Mouse (Mus musculus) layer of hippocampus, postnatal 25 days (tissue): ENCODE results near the gene Prcd. TPM values are rescaled to one million over a fixed set of nuclear protein-coding genes. Genes with fewer than 3 reads are reported as not detected.

Experiments used
- DNase-seq, 2 experiments: peaks; one replicate each; pipeline ENCODE4 v3.0.0; 2022; ENCODE audit warnings: mixed read lengths in 2 of 2, low spot score in 1 of 2; ENCODE audit errors: extremely low spot score in 1 of 2
- total RNA-seq, 2 experiments: library from RNA; stranded (reverse); gene quantifications; 2 replicates each; pipeline ENCODE4 v1.2.3; 2021

Prcd gene
- total RNA-seq, 2 experiments from 2014 or later: 6.4 to 7.0 TPM

- no peak for DNase-seq
These were observed 29.3 kb downstream of the Prcd start for GRCm38 (mm10) chr11:116682501-116683144.

GRCm38 (mm10) chr11:116683777-116684176 is 30.4 kb downstream of the Prcd start:
- DNase-seq: no peak

- DNase-seq: no peak
These were observed 32.4 kb downstream of the Prcd start for GRCm38 (mm10) chr11:116685729-116686128.

GRCm38 (mm10) chr11:116687897-116688296 is 34.6 kb downstream of the Prcd start:
- DNase-seq: no peak

- no peak for DNase-seq
These were observed 36.3 kb downstream of the Prcd start for GRCm38 (mm10) chr11:116689622-116690021.

- no peak for DNase-seq
These were observed 37.6 kb downstream of the Prcd start for GRCm38 (mm10) chr11:116690701-116691575.

GRCm38 (mm10) chr11:116693899-116694249 is 40.5 kb downstream of the Prcd start:
- no peak for DNase-seq

- no peak for DNase-seq
These were observed 41.2 kb downstream of the Prcd start for GRCm38 (mm10) chr11:116694250-116695193.

- DNase-seq: no peak
These were observed 42.0 kb downstream of the Prcd start for GRCm38 (mm10) chr11:116695194-116695880.

- no peak for DNase-seq
These were observed 43.1 kb downstream of the Prcd start for GRCm38 (mm10) chr11:116696426-116696825.

- DNase-seq: no peak
These were observed 44.2 kb downstream of the Prcd start for GRCm38 (mm10) chr11:116697521-116697920.

- DNase-seq: no peak
These were observed 48.1 kb downstream of the Prcd start for GRCm38 (mm10) chr11:116701377-116701841.

- no peak for DNase-seq
These were observed 51.2 kb downstream of the Prcd start for GRCm38 (mm10) chr11:116704336-116705035.

- no peak for DNase-seq
These were observed 51.9 kb downstream of the Prcd start for GRCm38 (mm10) chr11:116705204-116705608.

GRCm38 (mm10) chr11:116706363-116706762 is 53.0 kb downstream of the Prcd start:
- no peak for DNase-seq

GRCm38 (mm10) chr11:116710171-116710570 is 56.8 kb downstream of the Prcd start:
- no peak for DNase-seq

- DNase-seq: no peak
These were observed 57.5 kb downstream of the Prcd start for GRCm38 (mm10) chr11:116710793-116711192.

- DNase-seq: no peak
These were observed 60.7 kb downstream of the Prcd start for GRCm38 (mm10) chr11:116714052-116714451.
